Mouse (Mus musculus): Measurements from ENCODE around the gene 4930432K21Rik.
A peak's percentile ranks its signal among the peaks of the same experiment; 100 is the strongest.

4930432K21Rik gene

DNA sequence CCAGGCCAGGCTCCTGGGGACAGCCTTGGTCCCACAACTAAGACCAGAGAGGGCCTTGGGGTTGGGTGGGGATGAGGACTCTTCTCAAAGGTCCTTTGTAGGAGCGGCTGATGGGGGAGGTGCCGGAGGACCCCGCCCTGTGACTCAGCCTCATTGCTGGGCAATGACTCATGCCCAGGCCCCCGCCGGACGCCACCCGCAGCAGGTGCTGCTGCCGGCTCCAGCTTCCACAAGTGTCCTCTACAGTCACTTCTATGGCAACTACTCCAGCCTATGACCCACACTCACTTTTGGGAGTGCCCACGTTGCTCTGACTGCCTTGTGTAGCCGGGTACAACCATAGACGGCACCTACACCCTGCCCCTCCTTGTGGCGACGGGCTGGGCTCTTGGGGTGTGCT is 44.2 kb downstream of the 4930432K21Rik start:
- DNase-seq (ENCODE audit: low read depth, low spot score) = peak; percentile 93

DNA sequence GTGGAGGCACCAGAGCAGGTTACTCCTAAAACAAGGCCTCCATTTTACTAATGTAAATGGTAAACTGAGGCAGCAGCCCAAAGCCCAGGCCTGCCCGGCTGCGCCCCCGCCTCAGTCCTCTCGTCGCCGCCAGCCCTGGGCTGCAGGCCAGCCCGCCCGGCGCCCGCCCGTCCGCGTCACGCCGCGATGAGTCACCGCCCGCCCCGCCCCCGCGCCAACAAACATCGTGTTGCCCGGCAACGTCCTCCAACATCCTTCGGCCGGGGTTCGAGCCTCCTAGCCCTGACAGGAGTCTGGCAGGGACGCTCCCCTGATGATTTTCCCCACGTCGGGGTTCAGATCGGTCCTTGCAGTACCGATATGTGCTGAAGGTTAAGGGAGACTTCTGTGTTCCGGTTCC is 44.7 kb downstream of the 4930432K21Rik start:
- DNase-seq (ENCODE audit: low read depth, low spot score) = peak; percentile 81

DNA sequence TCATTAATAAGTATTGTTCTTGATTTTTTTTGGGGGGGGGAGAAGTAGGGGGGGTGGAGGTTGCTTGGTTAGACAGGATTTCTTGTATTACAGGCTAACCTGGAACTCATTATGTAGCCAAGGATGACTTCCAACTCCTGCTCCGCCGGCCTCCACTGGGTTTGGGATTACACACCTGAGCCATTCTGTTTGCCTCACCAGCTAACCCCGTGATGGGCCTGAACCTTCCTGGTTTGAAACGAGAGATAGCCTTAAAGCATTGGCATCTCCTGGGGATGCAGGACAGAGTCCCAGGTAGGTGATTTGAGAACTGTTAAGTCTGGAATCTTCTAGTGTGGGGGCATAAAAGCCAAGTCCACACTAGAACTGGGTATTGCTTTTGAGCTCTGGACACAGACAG is 45.3 kb downstream of the 4930432K21Rik start:
- DNase-seq (ENCODE audit: low read depth, low spot score) = no peak

DNA sequence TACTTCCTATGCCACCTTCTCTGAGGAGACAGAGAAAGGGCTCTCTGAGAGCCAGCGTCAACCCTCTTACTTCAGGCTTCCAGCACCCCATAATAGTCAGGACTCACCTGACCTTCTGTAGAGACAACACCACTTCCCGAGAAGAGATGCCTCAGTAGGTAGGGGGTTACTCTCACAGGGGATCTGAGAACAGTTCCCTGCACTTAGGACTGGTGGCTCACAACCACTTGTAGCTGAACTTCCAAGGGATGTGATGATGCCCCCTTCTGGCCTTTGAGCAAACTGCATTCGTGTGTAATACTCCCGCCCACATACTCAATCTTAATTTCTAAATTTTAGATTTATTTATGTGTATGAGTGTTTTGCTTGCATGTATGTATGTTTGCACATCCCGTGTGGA is 45.7 kb downstream of the 4930432K21Rik start:
- DNase-seq (ENCODE audit: low read depth, low spot score) = peak; percentile 81

- DNase-seq (ENCODE audit: low read depth, low spot score) = peak; percentile 99
Observed at GRCm38 (mm10) chr8:84194224-84194743, 46.5 kb downstream of the 4930432K21Rik start.

- DNase-seq (ENCODE audit: low read depth, low spot score) = peak; percentile 98
Observed at GRCm38 (mm10) chr8:84197141-84197921, 49.5 kb downstream of the 4930432K21Rik start.

DNA sequence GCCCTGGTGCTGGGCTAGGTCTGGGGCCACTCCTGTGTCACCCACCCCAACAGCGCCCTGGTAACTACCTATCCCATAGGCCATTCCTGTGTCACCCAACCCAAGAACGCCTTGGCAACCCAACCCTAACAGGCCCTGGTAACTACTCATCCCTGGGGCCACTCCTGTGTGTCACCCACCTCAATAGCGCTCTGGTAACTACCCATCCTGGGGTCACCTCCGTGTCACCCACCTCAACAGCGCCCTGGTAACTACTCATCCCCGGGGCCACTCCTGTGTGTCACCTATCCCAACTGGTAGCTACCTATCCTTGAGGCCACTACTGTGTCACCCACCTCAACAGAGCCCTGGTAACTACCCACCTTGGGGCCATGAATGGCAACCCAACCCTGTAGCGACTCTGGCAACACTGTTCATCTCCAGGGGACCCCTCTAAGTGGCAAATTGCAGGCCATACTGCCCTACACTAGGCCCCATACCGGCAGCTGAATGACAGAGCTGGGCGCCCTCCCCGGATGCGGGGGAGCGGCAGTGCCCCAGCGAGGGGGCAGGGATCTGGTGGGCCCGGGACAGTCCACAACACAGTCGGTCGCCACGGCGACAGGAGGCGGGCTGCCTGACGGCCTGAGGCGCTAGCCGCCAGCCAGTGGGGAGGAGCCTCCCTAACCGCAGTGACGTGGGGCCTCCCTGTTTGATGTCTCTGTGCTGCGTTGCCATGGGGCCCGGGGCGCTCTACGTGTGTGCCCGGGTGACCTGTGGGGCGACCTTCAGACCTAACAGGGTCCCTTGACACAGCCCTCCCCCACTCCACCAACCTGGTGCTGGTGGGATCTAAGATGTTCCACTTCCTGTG is 50.3 kb downstream of the 4930432K21Rik start:
- DNase-seq (ENCODE audit: low read depth, low spot score) = peak; percentile 95

DNA sequence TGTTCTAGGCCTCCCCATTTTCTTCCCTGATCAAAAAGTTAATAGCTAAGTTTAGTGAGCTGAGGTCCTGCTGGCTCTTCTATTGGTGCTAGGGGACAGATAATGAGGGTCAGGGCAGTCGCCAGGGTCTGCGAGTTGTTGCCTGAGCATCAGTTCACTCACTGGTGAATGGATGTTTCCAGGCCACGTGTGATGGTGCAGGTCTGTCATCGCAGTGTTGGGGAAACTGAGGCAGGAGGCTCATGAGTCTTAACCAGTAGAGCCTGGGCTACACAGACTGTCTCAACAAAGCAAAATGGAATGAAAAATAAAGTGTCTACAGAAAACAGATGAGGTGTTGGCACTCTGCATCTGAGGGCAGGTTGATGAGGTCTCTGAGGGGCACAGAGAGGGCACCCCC is 51.0 kb downstream of the 4930432K21Rik start:
- DNase-seq (ENCODE audit: low read depth, low spot score) = no peak

DNA sequence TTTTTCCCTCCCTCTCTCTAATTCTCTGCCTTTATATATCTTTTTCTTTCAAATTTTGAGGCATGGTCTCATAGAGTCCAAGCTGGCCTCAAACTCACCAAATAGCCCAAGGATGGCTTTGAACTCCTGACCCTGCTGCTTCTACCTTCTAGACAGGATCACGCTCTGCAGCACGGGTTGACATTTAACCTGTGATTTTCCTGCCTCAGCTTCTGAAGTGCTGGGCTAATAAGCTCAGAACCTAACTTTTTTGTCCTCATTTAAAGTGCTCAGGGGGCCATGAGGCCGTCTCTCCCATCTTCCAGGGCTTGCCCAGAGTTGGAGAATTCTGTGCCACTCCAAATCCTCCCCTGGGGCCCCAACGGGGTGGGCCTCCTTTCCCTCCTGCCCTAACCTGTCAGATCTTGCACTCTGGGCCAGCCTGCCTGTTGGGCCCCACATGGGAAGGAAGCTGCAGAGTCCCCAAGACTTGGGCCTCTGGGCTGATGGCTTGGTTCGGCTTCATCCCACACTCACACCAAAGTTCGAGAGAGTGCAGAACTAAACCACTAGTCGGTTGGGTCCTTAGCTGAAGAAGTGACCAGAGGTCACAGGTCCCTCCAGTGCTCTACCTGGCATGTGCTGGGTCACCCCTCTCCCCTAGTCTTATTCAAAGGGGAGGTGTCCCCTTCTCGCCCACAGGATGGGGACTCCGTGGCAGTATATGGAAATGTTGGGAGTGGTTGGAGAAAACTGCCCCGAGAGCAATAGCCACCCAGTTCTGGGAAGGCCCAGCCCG is 51.7 kb downstream of the 4930432K21Rik start:
- no peak for DNase-seq (ENCODE audit: low read depth, low spot score)

GRCm38 (mm10) chr8:84200126-84200555 is 52.3 kb downstream of the 4930432K21Rik start:
- no peak for DNase-seq (ENCODE audit: low read depth, low spot score)

DNA sequence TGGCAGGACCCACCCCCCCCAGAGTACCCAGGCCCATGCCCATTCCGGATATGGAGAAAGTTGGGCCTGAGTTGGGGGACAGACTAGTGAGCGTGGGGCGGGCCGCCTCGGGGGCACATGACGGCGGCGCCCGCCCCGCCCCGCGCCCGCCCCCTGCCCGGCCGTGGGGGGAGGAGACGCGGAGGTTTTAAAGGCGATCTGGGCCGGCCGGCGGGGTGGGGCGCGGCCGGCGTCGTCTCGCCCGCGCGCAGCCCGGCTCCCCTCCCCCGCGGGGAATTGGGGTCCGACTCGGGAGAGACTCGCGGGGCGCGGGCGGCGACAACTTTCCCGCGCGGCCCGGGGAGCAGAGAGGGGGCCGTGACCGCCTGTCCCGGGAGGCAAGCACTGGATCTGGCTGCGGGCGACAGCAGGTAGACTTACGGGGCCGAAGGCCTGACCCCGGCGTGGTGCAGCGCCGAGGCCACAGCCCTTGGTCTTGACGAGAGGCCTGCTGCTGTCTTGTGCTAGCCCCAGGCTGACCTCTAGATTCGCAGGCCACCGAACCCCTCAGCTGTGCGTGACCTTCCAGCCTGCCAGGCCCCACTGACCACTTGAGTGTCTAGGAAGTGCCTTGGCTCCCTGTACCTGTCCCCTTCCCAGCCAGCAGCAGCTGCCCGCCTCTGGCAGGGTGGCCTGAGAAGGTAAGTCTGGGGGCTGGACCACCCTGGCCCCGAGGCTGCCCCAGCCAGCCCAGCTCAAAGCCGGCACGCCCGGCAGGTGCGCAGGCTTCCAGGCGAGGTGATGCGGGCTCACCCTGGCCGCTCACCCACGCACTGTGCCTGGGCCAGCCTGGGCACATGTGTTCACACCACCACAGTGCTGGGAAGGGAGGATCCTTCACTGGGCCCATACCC is 53.1 kb downstream of the 4930432K21Rik start:
- DNase-seq (ENCODE audit: low read depth, low spot score) = peak; percentile 77

- no peak for DNase-seq (ENCODE audit: low read depth, low spot score)
Observed at GRCm38 (mm10) chr8:84201545-84202245, 53.9 kb downstream of the 4930432K21Rik start.

DNA sequence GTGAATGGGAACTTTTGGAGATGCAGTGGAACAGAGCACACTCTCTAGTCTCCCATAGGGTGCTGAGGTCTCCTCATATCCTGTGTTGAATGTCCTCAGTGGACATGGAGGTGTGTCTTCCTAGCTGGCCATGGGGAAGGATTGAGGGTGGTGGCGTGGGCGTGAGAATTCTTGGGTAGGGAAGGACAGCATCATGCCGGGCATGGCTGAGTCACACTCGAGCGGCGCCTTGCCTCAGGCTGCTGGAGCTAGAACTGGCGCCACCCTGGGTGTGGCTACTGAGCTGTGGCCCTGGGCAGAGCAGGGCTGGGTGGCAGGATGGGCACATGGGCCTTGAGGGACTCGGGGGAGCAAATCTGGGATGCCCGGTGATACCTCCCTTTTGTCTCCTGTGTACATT is 54.6 kb downstream of the 4930432K21Rik start:
- no peak for DNase-seq (ENCODE audit: low read depth, low spot score)

GRCm38 (mm10) chr8:84202938-84203917 is 55.4 kb downstream of the 4930432K21Rik start:
- peak; percentile 80 for DNase-seq (ENCODE audit: low read depth, low spot score)

DNA sequence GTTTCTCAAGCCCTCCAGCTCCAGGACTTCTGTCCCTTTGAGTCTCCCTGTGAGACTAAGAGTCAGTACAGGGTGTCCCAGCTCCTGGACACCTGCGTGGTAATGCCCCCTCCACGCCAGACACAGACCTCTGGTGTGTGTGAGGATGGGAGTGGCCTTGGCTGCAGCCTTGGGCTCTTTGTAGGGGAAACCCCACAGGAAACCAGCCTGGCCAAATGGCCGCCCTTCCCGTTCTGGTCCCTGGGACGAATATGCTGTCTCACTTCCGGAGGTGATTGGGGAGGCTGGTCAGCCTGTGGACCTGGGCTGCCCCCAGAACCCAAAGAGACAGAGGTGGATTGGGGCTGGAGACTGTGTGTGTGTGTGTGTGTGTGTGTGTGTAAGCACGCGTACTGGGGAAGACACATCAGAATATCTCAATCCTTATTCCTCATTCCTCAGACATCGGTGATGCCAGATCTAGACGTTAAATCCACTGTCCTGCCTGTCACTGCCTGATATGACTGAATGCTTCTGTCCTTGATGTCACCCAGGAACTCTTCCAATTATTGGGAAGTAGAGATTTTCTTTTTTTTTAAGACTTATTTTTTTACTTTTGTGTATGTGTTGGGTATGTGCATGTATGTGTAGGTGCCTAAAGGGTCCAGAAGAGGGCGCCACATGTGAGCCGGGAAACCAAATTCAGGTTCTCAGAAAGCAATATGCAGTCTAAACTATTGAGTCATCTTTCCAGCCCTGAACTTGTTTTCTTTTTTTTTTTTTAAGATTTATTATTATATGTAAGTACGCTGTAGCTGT is 56.3 kb downstream of the 4930432K21Rik start:
- DNase-seq (ENCODE audit: low read depth, low spot score) = peak; percentile 78

- no peak for DNase-seq (ENCODE audit: low read depth, low spot score)
Observed at GRCm38 (mm10) chr8:84205073-84205472, 57.2 kb downstream of the 4930432K21Rik start.

DNA sequence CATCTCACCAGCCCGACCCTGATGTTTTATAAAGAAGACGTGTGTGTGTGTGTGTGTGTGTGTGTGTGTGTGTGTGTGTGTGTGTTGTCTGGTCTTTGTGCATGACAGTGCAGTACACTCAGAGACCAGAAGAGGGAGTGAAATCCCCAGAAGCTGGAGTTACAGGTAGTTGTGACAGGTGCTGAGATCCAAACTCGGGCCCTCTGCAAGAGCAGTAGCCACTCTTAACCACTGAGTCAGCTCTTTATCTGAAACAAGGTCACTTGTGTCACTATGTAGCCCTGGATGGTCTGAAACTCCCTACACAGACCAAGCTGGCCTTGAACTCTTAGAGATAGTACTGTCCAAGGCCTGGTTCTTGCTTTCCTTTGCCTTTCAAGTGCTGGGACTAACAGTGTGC is 58.8 kb downstream of the 4930432K21Rik start:
- peak; percentile 79 for DNase-seq (ENCODE audit: low read depth, low spot score)

DNA sequence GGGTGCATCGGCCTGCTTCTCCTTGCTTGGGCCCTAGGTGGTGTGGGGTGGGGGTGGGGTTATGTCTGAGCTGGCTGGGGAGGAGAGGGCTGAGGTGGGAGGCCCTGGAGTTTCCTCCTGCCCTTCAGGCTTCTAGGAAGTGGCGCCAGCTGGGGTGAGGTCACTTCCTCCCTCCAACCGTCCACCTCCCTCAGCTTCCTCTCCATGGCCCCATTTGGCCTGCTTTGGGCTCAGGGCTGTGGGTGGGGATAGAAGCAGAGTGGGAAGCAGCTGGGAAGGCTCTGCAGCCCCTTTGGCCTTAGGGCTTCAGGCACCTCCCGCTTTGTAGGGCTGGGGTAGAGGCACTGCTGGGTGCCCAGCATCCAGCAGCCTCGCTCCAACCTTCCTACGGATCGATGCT is 60.0 kb downstream of the 4930432K21Rik start:
- peak; percentile 46 for DNase-seq (ENCODE audit: low read depth, low spot score)

All from R1 (cell line).